Mouse (Mus musculus): ENCODE results near the gene Adamts17. TPM values are rescaled to one million over a fixed set of nuclear protein-coding genes. Genes with fewer than 3 reads are reported as not detected.

Adamts17 gene
- total and polyA plus RNA-seq, 3 experiments, result not detected

- H3K79me2 ChIP-seq (replicated peaks; ENCODE audit: control insufficient read depth, extremely low read depth, insufficient read depth, poor library complexity, severe bottlenecking), result no peaks in the 10 kb centered on the region
- peaks cover 5% of the 10 kb centered on the region for H3K9me3 ChIP-seq (replicated peaks; ENCODE audit: low read length)
- H3K9ac ChIP-seq (ENCODE audit: insufficient read depth, low read depth), result no peak overlapping the region
- H3K36me3 ChIP-seq (replicated peaks in 1 of 2; ENCODE audit: control insufficient read depth in 1 of 2, insufficient read depth in 1 of 2, low read length in 1 of 2), result no peaks in the 10 kb centered on the region
- in situ Hi-C loops (cut with MboI; ENCODE audit: low pct_ligation_motif_present, low pct_unique_long_range_greater_than_20kb, low sequenced_read_pairs) (no loop called here), dilution Hi-C loops (cut with MboI; ENCODE audit: extremely low pct_ligation_motif_present, extremely low pct_unique_long_range_greater_than_20kb, low sequenced_read_pairs) (no loop called here)
- no peak overlapping the region for H3K27ac ChIP-seq (ENCODE audit: insufficient read depth, low read depth)
- no peak overlapping the region for H3K4me2 ChIP-seq (ENCODE audit: insufficient read depth, low read depth, poor library complexity, severe bottlenecking)
- no peaks in the 10 kb centered on the region for H3K4me1 ChIP-seq (ENCODE audit: control insufficient read depth in 1 of 2, insufficient read depth in 2 of 2)
- DNase-seq (ENCODE audit: extremely low read depth), result no peak
- TF ChIP-seq ELF1 (IDR thresholded peaks at IDR 0.05; ENCODE audit: low read depth, low read length) (no peak), KAT2A (IDR thresholded peaks at IDR 0.05; ENCODE audit: insufficient replicate concordance, low read length) (no peak)
- H3K4me3 ChIP-seq (replicated peaks in 1 of 3; ENCODE audit: low read depth in 2 of 3, low read length in 2 of 3, poor library complexity in 1 of 3), result no peak overlapping the region
- peaks cover 70% of the 10 kb centered on the region for H3K27me3 ChIP-seq (replicated peaks)
Observed at GRCm38 (mm10) chr7:66924104-66924503, 84.6 kb downstream of the Adamts17 start.

GRCm38 (mm10) chr7:66929263-66929662 is 89.7 kb downstream of the Adamts17 start:
- no peak for DNase-seq (ENCODE audit: extremely low read depth)
- peaks cover 82% of the 10 kb centered on the region for H3K27me3 ChIP-seq (replicated peaks)
- no peak overlapping the region for H3K27ac ChIP-seq (ENCODE audit: insufficient read depth, low read depth)
- no peaks in the 10 kb centered on the region for H3K36me3 ChIP-seq (replicated peaks in 1 of 2; ENCODE audit: control insufficient read depth in 1 of 2, insufficient read depth in 1 of 2, low read length in 1 of 2)
- no peak overlapping the region for H3K4me2 ChIP-seq (ENCODE audit: insufficient read depth, low read depth, poor library complexity, severe bottlenecking)
- no peak overlapping the region for H3K9ac ChIP-seq (ENCODE audit: insufficient read depth, low read depth)
- H3K4me1 ChIP-seq (ENCODE audit: control insufficient read depth in 1 of 2, insufficient read depth in 2 of 2), result no peaks in the 10 kb centered on the region
- no peaks in the 10 kb centered on the region for H3K79me2 ChIP-seq (replicated peaks; ENCODE audit: control insufficient read depth, extremely low read depth, insufficient read depth, poor library complexity, severe bottlenecking)
- TF ChIP-seq JUN (IDR thresholded peaks at IDR 0.05; ENCODE audit: insufficient read depth, low read depth, low read length) (no peak), RAD21 (IDR thresholded peaks at IDR 0.05; ENCODE audit: low read depth, low read length) (no peak), BHLHE40 (IDR thresholded peaks at IDR 0.05; ENCODE audit: low read depth, low read length) (no peak), MXI1 (IDR thresholded peaks at IDR 0.05; ENCODE audit: low read depth, low read length) (no peak), HCFC1 (IDR thresholded peaks at IDR 0.05; ENCODE audit: low read depth, low read length) (no peak), KAT2A (IDR thresholded peaks at IDR 0.05; ENCODE audit: insufficient replicate concordance, low read length) (no peak), CHD2 (IDR thresholded peaks at IDR 0.05; ENCODE audit: low read length) (no peak), MAX (IDR thresholded peaks at IDR 0.05; ENCODE audit: low read length) (no peak), MAFK (IDR thresholded peaks at IDR 0.05; ENCODE audit: insufficient replicate concordance, low read length) (no peak), ZNF384 (IDR thresholded peaks at IDR 0.05; ENCODE audit: low read depth, low read length) (no peak), TBP (conservative IDR thresholded peaks at IDR 0.05; ENCODE audit: low read depth, low read length) (no peak), SMC3 (IDR thresholded peaks at IDR 0.05; ENCODE audit: low read depth, low read length) (no peak), ZC3H11A (IDR thresholded peaks at IDR 0.05; ENCODE audit: low read depth, low read length) (no peak), NRF1 (IDR thresholded peaks at IDR 0.05; ENCODE audit: low read depth, low read length) (no peak), USF1 (IDR thresholded peaks at IDR 0.05; ENCODE audit: low read depth, low read length) (no peak), CHD1 (IDR thresholded peaks at IDR 0.05; ENCODE audit: low read depth, low read length) (no peak), NELFE (IDR thresholded peaks at IDR 0.05; ENCODE audit: low read depth, low read length) (no peak), ZKSCAN1 (IDR thresholded peaks at IDR 0.05; ENCODE audit: borderline replicate concordance, low read depth, low read length) (no peak)
- H3K9me3 ChIP-seq (replicated peaks; ENCODE audit: low read length), result peaks cover 8% of the 10 kb centered on the region
- dilution Hi-C loops (cut with MboI; ENCODE audit: extremely low pct_ligation_motif_present, extremely low pct_unique_long_range_greater_than_20kb, low sequenced_read_pairs) (no loop called here), in situ Hi-C loops (cut with MboI; ENCODE audit: low pct_ligation_motif_present, low pct_unique_long_range_greater_than_20kb, low sequenced_read_pairs) (no loop called here)
- H3K4me3 ChIP-seq (replicated peaks in 1 of 3; ENCODE audit: low read depth in 2 of 3, low read length in 2 of 3, poor library complexity in 1 of 3), result no peak overlapping the region
